Mouse (Mus musculus) thymus, adult 2 months (tissue): Measurements from ENCODE around the gene Pth2.

ENCODE experiments used
- CTCF ChIP-seq: fragments of 200-500 bp; IDR thresholded peaks from 2 replicates; pipeline ENCODE4 v1.5.1; 2012; ENCODE audit warnings: mild to moderate bottlenecking, control low read depth, low read length, moderate library complexity, borderline replicate concordance; ENCODE audit not compliant: control insufficient read depth, poor library complexity, insufficient read depth; ENCODE audit errors: extremely low read depth
- POLR2A ChIP-seq: fragments of 200-500 bp; IDR thresholded peaks from 2 replicates; pipeline ENCODE4 v1.6.1; 2012; ENCODE audit warnings: mild to moderate bottlenecking, low read length, control low read depth, moderate library complexity; ENCODE audit not compliant: control insufficient read depth, poor library complexity, insufficient read depth; ENCODE audit errors: extremely low read depth

DNA sequence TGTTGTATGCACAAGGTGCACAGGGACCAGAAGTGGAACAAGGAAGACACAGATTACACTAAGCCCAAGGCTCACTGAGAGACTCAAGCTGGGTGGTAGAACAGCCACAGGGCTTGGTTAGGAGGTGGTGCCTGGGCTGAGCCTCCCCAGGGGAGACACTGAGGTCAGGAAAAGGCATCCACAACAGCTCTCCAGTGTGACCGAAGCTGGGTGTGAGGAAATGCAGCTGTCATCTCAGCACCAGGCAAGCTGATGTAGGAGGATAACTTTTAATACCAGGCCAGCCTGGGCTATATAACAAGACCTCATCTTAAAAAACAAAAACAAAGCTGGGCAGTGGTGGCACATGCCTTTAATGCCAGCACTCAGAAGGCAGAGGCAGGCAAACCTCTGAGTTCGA, 10.4 kb downstream of the Pth2 start:
- no peak for TF ChIP-seq CTCF
- no peak for TF ChIP-seq POLR2A
